Mouse (Mus musculus): Measurements from ENCODE around the gene Pla2g4c.

Pla2g4c gene

GRCm38 (mm10) chr7:13380588-13380987 lies 56.1 kb downstream of the Pla2g4c start:
- no peak for DNase-seq (ENCODE audit: low spot score)

DNA sequence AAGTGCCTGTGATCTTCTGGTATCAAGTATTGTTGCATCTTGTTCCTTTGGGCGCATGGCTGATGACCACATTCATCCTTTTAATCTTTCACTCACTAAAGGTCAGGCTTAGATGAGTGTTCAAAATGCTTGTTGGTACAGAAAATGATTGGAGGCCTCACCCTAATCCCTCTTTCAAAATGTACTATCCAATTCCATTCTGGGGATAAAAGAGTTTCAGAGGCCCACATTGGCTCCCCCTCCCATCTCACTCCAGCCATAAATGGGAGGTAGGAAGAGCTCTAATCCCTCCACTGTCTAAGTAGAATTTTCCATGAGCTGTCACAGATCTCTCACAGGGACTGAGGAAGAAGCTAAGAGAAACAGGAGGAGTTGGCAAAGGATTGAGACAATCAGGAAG lies 73.4 kb downstream of the Pla2g4c start, which contains the start of gene Cabp5:
Gene Cabp5, plus strand, starts transcription at position 301 of the 400 bp plus-strand sequence.
- DNase-seq (ENCODE audit: low spot score): no peak
